ENCODE assay signal across 10 mouse cellular contexts in the genomic region with DNA sequence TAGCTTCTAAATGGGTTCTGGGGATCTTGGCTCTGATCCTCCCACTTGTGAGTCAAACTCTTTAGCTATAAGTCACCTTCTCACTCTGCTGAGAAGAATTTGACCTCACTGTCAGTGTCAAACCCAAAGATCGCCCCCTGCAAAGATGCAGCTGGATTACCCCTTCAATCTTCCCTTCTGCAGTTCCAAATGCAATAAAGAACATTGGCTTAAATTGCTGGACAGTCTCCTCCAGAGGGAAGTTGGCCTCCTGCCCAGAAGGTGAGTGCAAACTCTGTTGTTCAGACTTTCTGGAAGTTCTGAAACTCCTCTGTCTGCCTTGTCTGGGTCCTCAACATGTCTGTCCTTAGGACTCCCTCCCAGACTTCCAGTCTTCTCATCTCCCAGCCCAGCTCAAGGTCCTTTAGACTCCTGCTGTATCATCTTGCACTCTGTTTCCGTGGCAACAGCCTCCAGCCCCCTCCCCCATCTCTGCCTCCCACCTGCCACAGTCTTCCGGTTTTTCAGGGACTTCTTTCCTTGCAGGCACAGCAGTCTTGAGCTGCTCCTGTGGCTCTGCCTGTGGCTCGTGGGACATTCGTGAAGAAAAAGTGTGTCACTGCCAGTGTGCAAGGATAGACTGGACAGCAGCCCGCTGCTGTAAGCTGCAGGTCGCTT. TPM values are rescaled to one million over a fixed set of nuclear protein-coding genes. Genes with fewer than 3 reads are reported as not detected.
A peak's percentile ranks its signal among the peaks of the same experiment; 100 is the strongest.
DNase-seq lines count a peak whose midpoint lies in the region; ATAC-seq lines count a peak whose summit lies in the region.
"Had no signal": no experiment of that assay in that cellular context is flagged by ENCODE, and none has a peak within 500 bp of the region (broad histone marks: within the 10 kb centered on the region; RNA-seq: fewer than 3 reads in every experiment).

No protein-coding gene starts in this region.

- H3K9me3 ChIP-seq in hindbrain, embryonic 12.5 days (replicated peaks): no peaks in the 10 kb centered on the region
- no peaks in the 10 kb centered on the region for H3K9me3 ChIP-seq in neural tube, embryonic 12.5 days
- H3K9me3 ChIP-seq: heart, embryonic 15.5 days had no signal

- no peak for ATAC-seq in hindbrain, embryonic 12.5 days (ENCODE audit: low FRiP score)
- ATAC-seq in neural tube, embryonic 12.5 days (ENCODE audit: low FRiP score, low read depth): peak; percentile 45; the same call in 1 of the 2 replicates
- ATAC-seq in monocyte, adult 5-6 weeks (replicated peaks; ENCODE audit: insufficient number of reproducible peaks, low FRiP score, low TSS enrichment, poor library complexity, severe bottlenecking): no peak

- peak overlapping the region; percentile 32; the same call in 1 of the 2 replicates for H3K9ac ChIP-seq in hindbrain, embryonic 12.5 days
- H3K9ac ChIP-seq in neural tube, embryonic 12.5 days: 0 out of 2 replicates have a peak overlapping the region, but pooled peaks have one; percentile 13
- H3K9ac ChIP-seq: heart, embryonic 15.5 days had no signal

- no peaks in the 10 kb centered on the region for H3K27me3 ChIP-seq in hindbrain, embryonic 12.5 days
- H3K27me3 ChIP-seq in neural tube, embryonic 12.5 days (replicated peaks): no peaks in the 10 kb centered on the region

- no peak overlapping the region for H3K4me3 ChIP-seq in hindbrain, embryonic 12.5 days
- H3K4me3 ChIP-seq in neural tube, embryonic 12.5 days: no peak overlapping the region
- H3K4me3 ChIP-seq: heart, embryonic 15.5 days had no signal

- H3K36me3 ChIP-seq in hindbrain, embryonic 12.5 days: no peaks in the 10 kb centered on the region
- no peaks in the 10 kb centered on the region for H3K36me3 ChIP-seq in neural tube, embryonic 12.5 days
- H3K36me3 ChIP-seq: heart, embryonic 15.5 days had no signal

- 25% methylated on average over 7 of the region's 7 CpGs for WGBS in hindbrain, embryonic 12.5 days
- 22% methylated on average over 7 of the region's 7 CpGs for WGBS in neural tube, embryonic 12.5 days

- peaks cover 7% of the 10 kb centered on the region for H3K4me1 ChIP-seq in hindbrain, embryonic 12.5 days
- peaks cover 6% of the 10 kb centered on the region for H3K4me1 ChIP-seq in neural tube, embryonic 12.5 days
- H3K4me1 ChIP-seq: heart, embryonic 15.5 days had no signal

- no peak overlapping the region for H3K27ac ChIP-seq in hindbrain, embryonic 12.5 days
- H3K27ac ChIP-seq in neural tube, embryonic 12.5 days: no peak overlapping the region
- H3K27ac ChIP-seq: heart, embryonic 15.5 days had no signal

- peak; percentile 21 for DNase-seq in adrenal gland, postnatal 25 days
- DNase-seq in adrenal gland, adult (ENCODE audit: inconsistent age in 2 of 2, low spot score in 1 of 2): no peak
- DNase-seq in embryo, embryonic 10.5 days (ENCODE audit: low spot score): peak; percentile 53
- no peak for DNase-seq in heart, adult 8-10 months (ENCODE audit: low spot score)
- DNase-seq in ovary, adult 18-20 months (ENCODE audit: low spot score): no peak

- peak overlapping the region; percentile 30 for H3K4me2 ChIP-seq in hindbrain, embryonic 12.5 days (replicated peaks)
- H3K4me2 ChIP-seq in neural tube, embryonic 12.5 days (replicated peaks): peak overlapping the region; percentile 16
- H3K4me2 ChIP-seq: heart, embryonic 15.5 days had no signal

RNA-seq across cellular contexts. Expression of a gene that starts 1.3 kb away (rescaled TPM):
- total RNA-seq in adrenal gland, postnatal 25 days (2021): 32.6 and 32.8 TPM in 2 replicates
- 0.43 TPM in 1 of 2 replicates, not detected in the other for polyA plus RNA-seq in hindbrain, embryonic 12.5 days (2016; fragmentation: Nextera tagmentation; extraction: Ambion mirVana)
- 0.45 TPM in 1 of 2 replicates, not detected in the other for polyA plus RNA-seq in neural tube, embryonic 12.5 days (2016; fragmentation: Nextera tagmentation; extraction: Ambion mirVana)
- total RNA-seq in monocyte, adult 5-6 weeks (2017): not detected in 3 replicates
- total RNA-seq in heart, adult 8-10 months (2022): 1 to 10 TPM in 2 of 4 experiments, under 1 TPM in 2; 0.38 to 1.9 (median 1.3) TPM
- polyA plus RNA-seq: heart, embryonic 15.5 days; liver, adult 2 months had no signal

RNA-seq across cellular contexts. Expression of a gene that starts 8.7 kb away (rescaled TPM):
- 0.21 TPM in 1 of 2 replicates, not detected in the other for total RNA-seq in adrenal gland, postnatal 25 days (2021)
- 0.18 and 0.21 TPM in 2 replicates for polyA plus RNA-seq in hindbrain, embryonic 12.5 days (2016; fragmentation: Nextera tagmentation; extraction: Ambion mirVana)
- polyA plus RNA-seq in neural tube, embryonic 12.5 days (2016; fragmentation: Nextera tagmentation; extraction: Ambion mirVana): 0.13 TPM in 1 of 2 replicates, not detected in the other
- total RNA-seq in monocyte, adult 5-6 weeks (2017): 40.4 to 71.1 TPM (median 68.4 TPM) in 3 replicates
- 1 to 10 TPM in 1 of 4 experiments, not detected in 3; 3.5 TPM for total RNA-seq in heart, adult 8-10 months (2022)

RNA-seq across cellular contexts. Expression of a gene that starts 15.3 kb away (rescaled TPM):
- 23.1 and 33.7 TPM in 2 replicates for total RNA-seq in adrenal gland, postnatal 25 days (2021)
- 5.3 and 8.4 TPM in 2 replicates for polyA plus RNA-seq in hindbrain, embryonic 12.5 days (2016; fragmentation: Nextera tagmentation; extraction: Ambion mirVana)
- polyA plus RNA-seq in neural tube, embryonic 12.5 days (2016; fragmentation: Nextera tagmentation; extraction: Ambion mirVana): 7.1 and 8.0 TPM in 2 replicates
- 4.3 to 4.9 TPM in 2 of 3 replicates, not detected in the other for total RNA-seq in monocyte, adult 5-6 weeks (2017)
- total RNA-seq in heart, adult 8-10 months (2022): under 1 TPM in 2 of 4 experiments, not detected in 2; 0.86 to 0.97 TPM

RNA-seq across cellular contexts. Expression of a gene that starts 19.2 kb away (rescaled TPM):
- total RNA-seq in adrenal gland, postnatal 25 days (2021): 19.3 and 20.2 TPM in 2 replicates
- polyA plus RNA-seq in hindbrain, embryonic 12.5 days (2016; fragmentation: Nextera tagmentation; extraction: Ambion mirVana): 43.3 and 46.3 TPM in 2 replicates
- polyA plus RNA-seq in neural tube, embryonic 12.5 days (2016; fragmentation: Nextera tagmentation; extraction: Ambion mirVana): 44.5 and 45.6 TPM in 2 replicates
- 24.4 to 30.4 TPM (median 24.6 TPM) in 3 replicates for total RNA-seq in monocyte, adult 5-6 weeks (2017)
- total RNA-seq in heart, adult 8-10 months (2022): 10 to 100 TPM; 19.9 to 23.0 (median 20.6) TPM

RNA-seq across cellular contexts. Expression of a gene that starts 26.1 kb away (rescaled TPM):
- 123 and 133 TPM in 2 replicates for total RNA-seq in adrenal gland, postnatal 25 days (2021)
- polyA plus RNA-seq in hindbrain, embryonic 12.5 days (2016; fragmentation: Nextera tagmentation; extraction: Ambion mirVana): 27.1 and 27.3 TPM in 2 replicates
- polyA plus RNA-seq in neural tube, embryonic 12.5 days (2016; fragmentation: Nextera tagmentation; extraction: Ambion mirVana): 24.5 and 26.5 TPM in 2 replicates
- 132 to 212 TPM (median 174 TPM) in 3 replicates for total RNA-seq in monocyte, adult 5-6 weeks (2017)
- 1 to 10 TPM; 4.6 to 7.7 (median 5.6) TPM for total RNA-seq in heart, adult 8-10 months (2022)

Comparison
In these comparisons a context has a peak if more than half of its experiments do, and no peak if none do; other contexts are left out.
1. DNase-seq: peak in adrenal gland, postnatal 25 days (single experiment) and embryo, embryonic 10.5 days (single experiment); none in adrenal gland, adult (0 of 2), heart, adult 8-10 months (single experiment) and ovary, adult 18-20 months (single experiment).
2. RNA of a gene that starts 1.3 kb away (total RNA-seq): 32.6 to 32.8 TPM in adrenal gland, postnatal 25 days; 0.38 to 1.9 TPM in heart, adult 8-10 months and not detected in monocyte, adult 5-6 weeks; every median in the first group is over 10 times any median in the second.